Mouse (Mus musculus) stomach, postnatal 0 days (tissue): Measurements from ENCODE around the gene Tulp3.

Experiments
- CTCF ChIP-seq: IDR thresholded peaks from 2 replicates; pipeline ENCODE4 v1.5.1; 2016; ENCODE audit warnings: antibody characterized with exemption, low read depth, mild to moderate bottlenecking, moderate library complexity
- EP300 ChIP-seq: optimal IDR thresholded peaks from 2 replicates; pipeline ENCODE3; 2016; ENCODE audit warnings: antibody characterized with exemption

GRCm38 (mm10) chr6:128366466-128366865, 10.8 kb upstream of the Tulp3 start:
- TF ChIP-seq CTCF (no peak), EP300 (no peak)
